Mouse (Mus musculus) limb, embryonic 14.5 days (tissue): ENCODE measurements at regions not wholly inside any gene's neighbourhood (a gene's known extent, or its start where the extent isn't known, plus 50 kb on each side); places are given as distances from the start of the nearest gene placed in this dataset.
A peak's percentile ranks its signal among the peaks of the same experiment; 100 is the strongest.

Source experiments
- ATAC-seq: fragments of 200-750 bp; cut with Nextera tagmentation; 2 replicates; pipeline ENCODE4 v1.8.0; 2017; ENCODE audit warnings: low read depth, moderate number of reproducible peaks, moderate TSS enrichment; ENCODE audit not compliant: low FRiP score
- DNase-seq: peaks from one replicate; pipeline ENCODE4 v3.0.0-alpha.2; 2015; ENCODE audit warnings: low spot score
- H3K27ac ChIP-seq: fragments of 300-500 bp; sonication (generic); replicated peaks from 2 replicates; pipeline ENCODE4 v1.5.1; 2014; ENCODE audit warnings: low read depth, mild to moderate bottlenecking, low read length, moderate library complexity, mixed read lengths
- H3K27me3 ChIP-seq: fragments of 300-500 bp; sonication (generic); 2 replicates; pipeline ENCODE4 v1.6.1; 2014; ENCODE audit warnings: low read length, mixed read lengths; ENCODE audit not compliant: control insufficient read depth, insufficient read depth
- H3K36me3 ChIP-seq: fragments of 300-500 bp; sonication (generic); 2 replicates; pipeline ENCODE4 v1.6.1; 2014; ENCODE audit warnings: mild to moderate bottlenecking, low read length, moderate library complexity, mixed read lengths; ENCODE audit not compliant: control insufficient read depth, insufficient read depth
- H3K4me1 ChIP-seq: fragments of 300-500 bp; sonication (generic); 2 replicates; pipeline ENCODE4 v1.6.1; 2014; ENCODE audit warnings: antibody characterized with exemption, low read length, mixed read lengths; ENCODE audit not compliant: control insufficient read depth, insufficient read depth
- H3K4me2 ChIP-seq: fragments of 300-500 bp; sonication (generic); replicated peaks from 2 replicates; pipeline ENCODE4 v1.6.1; 2014; ENCODE audit warnings: low read depth, mild to moderate bottlenecking, low read length, moderate library complexity; ENCODE audit not compliant: severe bottlenecking
- H3K4me3 ChIP-seq: fragments of 300-500 bp; sonication (generic); replicated peaks from 2 replicates; pipeline ENCODE4 v1.5.1; 2014; ENCODE audit warnings: low read length
- H3K9ac ChIP-seq: fragments of 300-500 bp; sonication (generic); 2 replicates; pipeline ENCODE4 v1.6.1; 2014; ENCODE audit warnings: mild to moderate bottlenecking, low read depth, low read length, moderate library complexity; ENCODE audit not compliant: severe bottlenecking
- H3K9me3 ChIP-seq: fragments of 300-500 bp; sonication (generic); 2 replicates; pipeline ENCODE4 v1.6.1; 2016; ENCODE audit warnings: low read length; ENCODE audit not compliant: control insufficient read depth
- POLR2A ChIP-seq: fragments of 200-500 bp; IDR thresholded peaks from 2 replicates; pipeline ENCODE4 v1.8.0; 2012; ENCODE audit warnings: inconsistent platforms, mild to moderate bottlenecking, moderate library complexity, borderline replicate concordance; ENCODE audit not compliant: insufficient read depth, insufficient read length; ENCODE audit errors: extremely low read depth
- WGBS: fragments of 180-500 bp; shearing (Covaris S2); extraction: QIAGEN DNeasy Blood & Tissue Kit; methylation state at CpG from one replicate; pipeline ENCODE4 v1.1.7; 2014; 5-methylcytosine and 5-hydroxymethylcytosine counted together

DNA sequence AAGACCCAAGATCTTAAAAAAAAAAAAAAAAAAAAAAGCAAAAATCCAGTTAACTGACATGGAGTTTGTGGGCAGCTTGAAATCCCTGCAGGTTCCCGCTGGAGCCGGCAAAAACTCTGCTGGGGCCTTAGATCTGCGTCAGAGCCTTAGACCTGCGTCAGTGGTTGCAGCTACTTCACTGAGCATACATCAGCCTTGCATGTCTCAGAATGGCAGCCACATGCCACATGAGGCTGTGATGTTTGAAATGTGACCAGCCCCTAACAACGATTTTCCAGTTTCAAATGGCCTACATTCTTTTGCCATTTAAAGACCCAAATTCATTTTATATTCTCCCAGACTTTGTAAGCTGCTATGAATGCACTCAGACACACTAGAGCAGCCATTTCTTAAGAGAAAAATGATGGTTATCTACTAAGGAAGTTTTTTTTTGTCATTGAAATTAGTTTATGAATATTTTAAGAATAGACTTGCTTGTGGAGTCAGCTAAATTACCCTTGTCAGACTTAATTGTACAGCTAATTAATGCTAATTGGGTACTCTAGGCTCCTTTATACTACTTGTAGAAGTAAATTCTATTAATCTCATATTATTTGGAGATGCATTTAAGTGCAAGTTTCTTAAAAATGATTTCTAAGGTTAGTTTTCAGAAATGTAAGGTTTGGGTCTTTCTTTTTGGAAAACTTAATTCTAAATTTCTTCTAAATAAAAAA lies 70.8 kb downstream of the Toporsl start:
- Histone ChIP-seq H3K4me2 (no peak overlapping the region), H3K27ac (no peak overlapping the region), H3K36me3 (no peaks in the 10 kb centered on the region), H3K9ac (no peak overlapping the region), H3K4me3 (no peak overlapping the region), H3K27me3 (no peaks in the 10 kb centered on the region), H3K4me1 (no peaks in the 10 kb centered on the region), H3K9me3 (no peaks in the 10 kb centered on the region)
- 69% methylated on average over 5 of the region's 5 CpGs for WGBS
- no peak for DNase-seq
- no peak for TF ChIP-seq POLR2A
- ATAC-seq, result no peak

DNA sequence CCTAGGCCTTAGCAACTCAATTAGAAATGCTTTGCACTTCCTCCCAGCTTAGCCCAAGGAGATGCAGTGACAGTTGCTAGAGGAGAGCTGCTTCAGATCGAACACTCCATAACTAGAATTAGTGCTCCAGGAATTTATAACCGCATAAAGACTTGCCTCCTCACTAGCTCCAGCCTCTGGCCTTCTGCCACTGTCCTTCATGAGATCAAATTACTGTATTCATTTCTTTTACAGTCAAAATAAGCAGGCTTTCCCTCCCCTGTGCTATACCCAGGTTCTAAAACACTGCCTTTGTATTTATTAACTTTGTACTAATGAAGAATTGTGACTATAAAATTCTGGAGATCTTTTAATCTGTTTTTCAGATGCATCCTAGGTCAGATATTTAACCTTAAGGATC lies 104.8 kb upstream of the Olfr275 start:
- Histone ChIP-seq H3K4me3 (no peak overlapping the region), H3K4me2 (no peak overlapping the region), H3K4me1 (peaks cover 4% of the 10 kb centered on the region; the same call in 1 of the 2 replicates), H3K9ac (no peak overlapping the region), H3K36me3 (no peaks in the 10 kb centered on the region), H3K27me3 (no peaks in the 10 kb centered on the region), H3K27ac (no peak overlapping the region), H3K9me3 (no peaks in the 10 kb centered on the region)
- peak; percentile 34 for DNase-seq
- WGBS, result 17% methylated on average over 2 of the region's 2 CpGs
- no peak for TF ChIP-seq POLR2A
- ATAC-seq, result no peak

DNA sequence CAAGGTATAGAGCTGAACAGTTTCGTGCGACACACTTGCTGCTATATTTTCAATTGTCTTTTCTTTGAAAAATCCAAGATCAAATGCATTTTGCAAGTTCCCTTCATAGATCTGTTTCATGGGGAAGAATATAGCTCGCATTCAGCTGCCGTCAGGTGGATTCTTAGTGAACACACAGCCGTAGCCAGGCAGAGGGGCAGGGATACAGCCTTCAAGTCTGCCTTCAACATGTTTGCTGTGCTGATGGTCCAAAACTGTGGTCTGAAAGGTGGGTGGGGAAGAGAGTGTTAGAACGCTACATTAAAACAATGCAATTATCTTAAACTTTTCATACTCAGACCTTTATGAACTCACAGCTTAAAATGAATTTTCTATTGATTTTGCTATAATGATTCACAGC lies 88.2 kb upstream of the Olfr275 start:
- no peak for ATAC-seq
- no peaks in the 10 kb centered on the region for H3K36me3 ChIP-seq
- H3K4me3 ChIP-seq, result no peak overlapping the region
- no peak for TF ChIP-seq POLR2A
- H3K9me3 ChIP-seq, result no peaks in the 10 kb centered on the region
- H3K4me1 ChIP-seq, result no peaks in the 10 kb centered on the region
- H3K9ac ChIP-seq, result no peak overlapping the region
- WGBS, result 76% methylated on average over 6 of the region's 6 CpGs
- DNase-seq, result no peak
- no peak overlapping the region for H3K4me2 ChIP-seq
- H3K27me3 ChIP-seq, result no peaks in the 10 kb centered on the region
- no peak overlapping the region for H3K27ac ChIP-seq

DNA sequence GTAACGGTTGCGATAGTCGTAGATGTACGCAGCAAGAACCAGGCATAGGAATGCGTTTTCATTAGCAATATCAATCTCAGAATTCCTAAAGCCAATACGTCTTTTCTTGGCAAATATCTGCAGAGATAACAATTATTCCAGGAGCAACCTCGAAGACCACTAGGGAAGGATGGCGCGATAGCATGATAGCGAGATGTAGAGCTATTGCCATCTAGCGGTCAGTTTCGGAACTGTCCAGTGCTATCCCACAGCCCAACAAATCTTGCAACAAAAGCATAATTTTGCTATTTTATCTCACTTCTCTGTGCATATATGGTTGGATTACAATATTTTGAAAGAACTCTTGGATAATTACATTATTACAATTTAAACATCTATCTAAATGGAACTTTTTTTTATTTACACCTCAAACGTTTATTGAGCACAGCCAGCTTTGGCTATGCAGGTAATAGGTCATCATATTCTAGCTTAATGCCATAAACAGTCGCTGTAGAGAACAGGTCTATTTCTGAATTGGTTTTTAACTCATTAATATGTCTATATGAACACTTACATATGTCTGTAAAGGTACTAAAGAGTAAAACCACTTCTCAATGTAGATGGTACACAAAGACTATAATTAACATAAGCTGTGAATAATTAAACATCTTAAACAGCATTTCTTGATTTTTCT lies 87.6 kb upstream of the Olfr275 start:
- no peak for ATAC-seq

DNA sequence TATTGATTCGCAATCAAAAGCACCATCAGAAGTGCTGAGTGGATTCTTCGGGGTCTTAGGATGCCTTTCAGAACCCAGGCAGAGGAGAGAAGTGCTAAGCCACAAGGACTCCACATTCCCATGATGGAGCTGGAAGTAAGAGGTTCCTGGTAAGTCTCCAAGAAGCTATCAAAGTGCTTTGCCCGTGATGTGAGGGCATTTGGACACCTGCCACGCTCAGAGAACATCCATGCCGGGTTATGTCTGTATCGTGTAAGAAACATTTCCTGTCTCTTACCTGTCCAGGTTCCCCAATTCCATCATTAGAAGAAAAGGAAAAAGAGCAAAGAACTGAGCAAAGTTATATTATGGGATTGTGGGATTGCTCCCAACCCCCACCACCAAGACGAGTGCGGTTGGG lies 81.3 kb upstream of the Olfr275 start:
- no peak for ATAC-seq
- no peak for DNase-seq
- Histone ChIP-seq H3K27ac (no peak overlapping the region), H3K9ac (no peak overlapping the region), H3K9me3 (no peaks in the 10 kb centered on the region), H3K4me3 (no peak overlapping the region), H3K27me3 (no peaks in the 10 kb centered on the region), H3K36me3 (no peaks in the 10 kb centered on the region), H3K4me1 (no peaks in the 10 kb centered on the region), H3K4me2 (no peak overlapping the region)
- TF ChIP-seq POLR2A, result no peak
- WGBS, result 84% methylated on average over 8 of the region's 8 CpGs

More for the DNA sequence above, 87.6 kb upstream of the Olfr275 start:
- TF ChIP-seq POLR2A, result no peak
- no peaks in the 10 kb centered on the region for H3K9me3 ChIP-seq
- no peak overlapping the region for H3K27ac ChIP-seq
- H3K9ac ChIP-seq, result no peak overlapping the region
- H3K36me3 ChIP-seq, result no peaks in the 10 kb centered on the region
- no peak overlapping the region for H3K4me3 ChIP-seq
- H3K4me1 ChIP-seq, result no peaks in the 10 kb centered on the region
- H3K4me2 ChIP-seq, result no peak overlapping the region
- no peaks in the 10 kb centered on the region for H3K27me3 ChIP-seq
- 28% methylated on average over 14 of the region's 14 CpGs for WGBS
- DNase-seq, result peak; percentile 86
